Comparison of ENCODE assay signal across 8 mouse cellular contexts in the genomic region with DNA sequence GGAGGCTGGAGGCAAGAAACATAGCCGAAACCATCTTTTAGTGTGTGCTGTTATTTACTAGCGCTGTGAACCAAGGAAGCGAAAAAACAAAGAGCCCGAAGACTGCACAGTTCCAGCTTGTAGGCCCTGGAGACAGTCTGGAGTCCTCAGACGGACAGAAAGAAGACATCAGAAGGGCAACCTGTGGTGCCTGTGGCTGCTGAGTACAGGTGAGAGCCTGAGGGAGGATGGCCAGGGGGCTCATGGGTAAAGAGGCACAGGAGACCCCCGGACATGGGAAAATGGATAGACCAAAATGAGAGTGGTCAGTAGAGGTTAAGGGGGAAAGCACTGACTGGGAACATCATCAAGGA.
DNase-seq lines count a peak whose midpoint lies in the region; ATAC-seq and TF ChIP-seq lines count a peak whose summit lies in the region.

No protein-coding gene starts in this region.

- peak overlapping the region; percentile 53 for H3K4me2 ChIP-seq in embryonic facial prominence, embryonic 15.5 days (replicated peaks)
- H3K4me2 ChIP-seq in hindbrain, embryonic 12.5 days (replicated peaks) = peak overlapping the region; percentile 32
- H3K4me2 ChIP-seq in midbrain, postnatal 0 days (ENCODE audit: low read depth, low read length, poor library complexity, severe bottlenecking) = peak overlapping the region; percentile 34

- no peaks in the 10 kb centered on the region for H3K36me3 ChIP-seq in embryonic facial prominence, embryonic 15.5 days
- H3K36me3 ChIP-seq in hindbrain, embryonic 12.5 days = 0 out of 2 replicates have a peak, but pooled peaks cover 3% of the 10 kb centered on the region
- no peaks in the 10 kb centered on the region for H3K36me3 ChIP-seq in midbrain, postnatal 0 days (ENCODE audit: insufficient read depth, low read length)

- H3K27ac ChIP-seq in layer of hippocampus, adult 2 months = peak overlapping the region; percentile 95
- H3K27ac ChIP-seq in embryonic facial prominence, embryonic 15.5 days (replicated peaks) = peak overlapping the region; percentile 86
- H3K27ac ChIP-seq in hindbrain, embryonic 12.5 days = peak overlapping the region; percentile 79
- H3K27ac ChIP-seq in midbrain, postnatal 0 days (ENCODE audit: low read depth, low read length) = peak overlapping the region; percentile 57

- no peaks in the 10 kb centered on the region for H3K27me3 ChIP-seq in embryonic facial prominence, embryonic 15.5 days
- no peaks in the 10 kb centered on the region for H3K27me3 ChIP-seq in hindbrain, embryonic 12.5 days
- H3K27me3 ChIP-seq in midbrain, postnatal 0 days (ENCODE audit: insufficient read depth, low read length) = no peaks in the 10 kb centered on the region

- no peaks in the 10 kb centered on the region for H3K9me3 ChIP-seq in embryonic facial prominence, embryonic 15.5 days (replicated peaks)
- no peaks in the 10 kb centered on the region for H3K9me3 ChIP-seq in hindbrain, embryonic 12.5 days (replicated peaks)
- H3K9me3 ChIP-seq in midbrain, postnatal 0 days (ENCODE audit: low read length) = no peaks in the 10 kb centered on the region

- peak; percentile 9; the same call in 1 of the 2 replicates for ATAC-seq in embryonic facial prominence, embryonic 15.5 days (ENCODE audit: insufficient number of reproducible peaks, low FRiP score, low TSS enrichment, low read depth)
- peak; percentile 51; the same call in 1 of the 2 replicates for ATAC-seq in hindbrain, embryonic 12.5 days (ENCODE audit: low FRiP score)
- ATAC-seq in midbrain, postnatal 0 days (ENCODE audit: low FRiP score) = peak; percentile 28; the same call in 1 of the 2 replicates

- no peak for TF ChIP-seq CTCF in layer of hippocampus, adult 2 months (conservative IDR thresholded peaks at IDR 0.05)
- TF ChIP-seq CTCF in midbrain, postnatal 0 days (IDR thresholded peaks at IDR 0.05) = no peak

- WGBS in embryonic facial prominence, embryonic 15.5 days = 42% methylated on average over 6 of the region's 6 CpGs
- 66% methylated on average over 6 of the region's 6 CpGs for WGBS in hindbrain, embryonic 12.5 days
- 54% methylated on average over 6 of the region's 6 CpGs for WGBS in midbrain, postnatal 0 days

- peaks cover 25% of the 10 kb centered on the region for H3K4me1 ChIP-seq in embryonic facial prominence, embryonic 15.5 days
- peaks cover 29% of the 10 kb centered on the region for H3K4me1 ChIP-seq in hindbrain, embryonic 12.5 days
- peaks cover 2% of the 10 kb centered on the region for H3K4me1 ChIP-seq in midbrain, postnatal 0 days (ENCODE audit: insufficient read depth, low read length)

- DNase-seq in layer of hippocampus, adult 2 months (ENCODE audit: low spot score in 2 of 2) = no peak
- DNase-seq in layer of hippocampus, adult 9-11 months = no peak
- no peak for DNase-seq in midbrain, postnatal 0 days (ENCODE audit: low spot score)
- DNase-seq in spleen, postnatal 36 days (ENCODE audit: low spot score in 2 of 2) = no peak
- DNase-seq in layer of hippocampus, postnatal 36 days = no peak
- no peak for DNase-seq in thymus, postnatal 25 days

- peak overlapping the region; percentile 52 for H3K4me3 ChIP-seq in layer of hippocampus, adult 2 months
- H3K4me3 ChIP-seq in embryonic facial prominence, embryonic 15.5 days (replicated peaks) = peak overlapping the region; percentile 36
- no peak overlapping the region for H3K4me3 ChIP-seq in hindbrain, embryonic 12.5 days
- peak overlapping the region; percentile 3; the same call in 1 of the 2 replicates for H3K4me3 ChIP-seq in midbrain, postnatal 0 days (ENCODE audit: low read depth, low read length)

- H3K9ac ChIP-seq in embryonic facial prominence, embryonic 15.5 days = peak overlapping the region; percentile 21; the same call in 1 of the 2 replicates
- H3K9ac ChIP-seq in hindbrain, embryonic 12.5 days = peak overlapping the region; percentile 49; the same call in 1 of the 2 replicates
- H3K9ac ChIP-seq in midbrain, postnatal 0 days (replicated peaks; ENCODE audit: low read length, poor library complexity, severe bottlenecking) = peak overlapping the region; percentile 34; the same call in 1 of the 2 replicates
